Mouse (Mus musculus) CD8-positive naive resting alpha-beta T cell, adult 2 months (primary cell): Measurements from ENCODE around the gene Cdkal1.

Source experiments
- DNase-seq, 2 experiments: peaks; one replicate each; pipeline ENCODE4 v3.0.0; 2022; ENCODE audit warnings: low read depth in 2 of 2, low spot score in 2 of 2

The Cdkal1 gene

DNA sequence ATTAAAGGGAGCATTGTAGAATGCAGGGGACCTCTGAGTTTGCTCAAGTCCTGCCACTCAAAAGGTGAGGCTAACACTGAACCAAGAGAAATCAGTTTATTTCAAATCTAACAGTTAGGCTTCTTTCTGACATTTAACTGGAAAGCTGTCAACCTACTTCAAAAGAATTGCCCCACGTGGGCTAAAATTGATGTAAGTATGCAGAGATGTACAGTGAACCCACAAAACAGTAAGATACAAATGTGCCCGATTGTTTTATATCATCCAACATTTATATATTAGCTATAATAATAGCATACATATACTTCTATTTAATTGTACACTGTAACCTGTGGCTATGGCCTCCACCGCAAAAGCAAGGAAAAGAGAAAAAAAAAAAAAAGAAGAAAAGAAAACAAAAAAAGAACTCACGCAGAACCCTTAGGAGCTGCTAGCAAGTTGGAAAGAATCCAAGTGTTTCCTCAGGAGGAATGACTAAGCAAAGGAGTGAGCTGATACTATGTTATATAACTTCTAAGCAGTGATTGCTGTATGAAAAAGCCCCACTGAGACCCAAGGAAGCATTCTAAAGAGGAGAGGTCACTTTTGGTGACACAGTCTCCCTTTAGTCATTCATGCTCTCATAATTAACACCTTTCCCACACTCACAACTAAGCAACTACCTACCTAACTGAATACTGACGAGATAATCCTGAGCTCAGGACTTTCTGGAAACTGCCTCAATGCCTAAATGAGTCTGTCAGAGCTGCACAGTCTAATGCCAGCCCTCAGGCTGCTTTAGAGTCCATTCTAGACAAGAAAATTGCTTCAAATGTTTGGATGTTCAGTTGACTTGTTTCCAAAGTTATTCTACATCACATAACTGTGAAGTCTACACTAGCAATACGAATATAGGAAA lies 352.1 kb downstream of the Cdkal1 start:
- no peak for DNase-seq

DNA sequence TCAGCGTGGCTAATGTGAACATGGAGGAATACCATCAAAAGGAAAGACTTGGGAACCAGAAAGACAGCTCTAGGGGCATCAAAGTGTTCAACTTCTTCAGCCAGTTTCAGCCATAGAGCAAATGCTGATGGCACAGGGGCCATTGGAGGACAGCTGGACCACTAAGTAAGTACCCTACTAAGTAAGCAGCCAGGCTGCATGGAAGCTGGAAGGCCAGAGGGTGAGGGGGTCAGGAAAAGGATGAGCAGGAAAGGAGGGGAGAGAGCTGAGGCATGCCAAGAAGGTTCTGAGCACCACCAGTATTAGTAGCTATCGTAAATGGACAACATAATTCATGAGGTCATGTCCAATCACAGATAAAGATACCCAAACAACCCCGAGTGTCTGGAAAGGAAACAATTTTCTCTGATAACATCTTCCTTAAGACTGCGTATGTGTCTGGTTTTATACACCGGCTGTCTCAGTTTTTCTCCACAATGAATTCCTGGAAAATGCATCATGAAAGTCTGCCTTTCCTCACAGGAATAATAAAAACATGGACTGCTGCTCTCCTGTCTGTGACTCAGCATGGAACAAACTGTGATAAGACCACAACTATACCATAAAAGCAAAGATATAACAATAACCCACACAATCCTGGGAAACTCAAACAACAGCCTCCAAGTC lies 352.9 kb downstream of the Cdkal1 start:
- no peak for DNase-seq

DNA sequence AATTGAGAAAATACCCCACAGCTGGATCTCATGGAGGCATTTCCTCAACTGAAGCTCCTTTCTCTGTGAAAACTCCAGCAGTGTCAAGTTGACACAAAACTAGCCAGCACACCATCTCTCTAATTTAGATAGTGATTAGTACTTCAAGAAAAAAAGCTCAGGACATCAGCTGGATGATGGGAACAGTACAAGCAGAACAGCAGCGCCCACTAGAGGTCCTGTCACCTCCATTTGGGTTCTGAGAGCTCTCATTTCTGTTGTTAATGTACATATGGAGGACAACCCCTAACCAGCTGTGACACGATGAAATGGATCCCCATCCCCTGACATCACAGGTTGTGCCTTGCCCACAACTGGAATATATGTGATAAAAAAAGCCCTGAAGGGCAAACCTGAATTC lies 354.3 kb downstream of the Cdkal1 start:
- DNase-seq = no peak

- DNase-seq = no peak
Measured at GRCm38 (mm10) chr13:29499750-29500149, 355.7 kb downstream of the Cdkal1 start.

GRCm38 (mm10) chr13:29497286-29497685 lies 358.2 kb downstream of the Cdkal1 start:
- no peak for DNase-seq

- DNase-seq = no peak
Measured at GRCm38 (mm10) chr13:29490341-29490740, 365.1 kb downstream of the Cdkal1 start.

DNA sequence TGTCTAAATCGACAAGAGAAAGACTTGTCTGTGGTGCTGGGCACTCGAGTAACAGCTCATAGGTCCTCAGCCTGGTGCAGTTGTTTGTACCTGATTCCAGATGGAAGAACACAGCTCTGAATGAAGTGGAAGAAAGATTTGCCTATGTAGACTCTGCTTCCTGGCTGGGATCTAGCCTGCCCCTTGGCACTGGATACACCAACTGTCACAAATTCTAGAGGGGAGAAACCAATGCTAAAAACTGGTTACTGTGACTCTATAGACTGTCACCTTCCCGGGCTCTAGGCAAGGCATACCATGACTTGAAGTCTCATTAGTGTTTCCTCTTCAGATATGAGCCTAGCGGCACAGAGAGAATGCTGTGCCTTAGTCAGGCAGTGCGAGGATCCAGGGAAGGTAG lies 366.0 kb downstream of the Cdkal1 start:
- DNase-seq = no peak

GRCm38 (mm10) chr13:29486709-29487108 lies 368.8 kb downstream of the Cdkal1 start:
- no peak for DNase-seq

- DNase-seq = no peak
Measured at GRCm38 (mm10) chr13:29483950-29484349, 371.5 kb downstream of the Cdkal1 start.

DNA sequence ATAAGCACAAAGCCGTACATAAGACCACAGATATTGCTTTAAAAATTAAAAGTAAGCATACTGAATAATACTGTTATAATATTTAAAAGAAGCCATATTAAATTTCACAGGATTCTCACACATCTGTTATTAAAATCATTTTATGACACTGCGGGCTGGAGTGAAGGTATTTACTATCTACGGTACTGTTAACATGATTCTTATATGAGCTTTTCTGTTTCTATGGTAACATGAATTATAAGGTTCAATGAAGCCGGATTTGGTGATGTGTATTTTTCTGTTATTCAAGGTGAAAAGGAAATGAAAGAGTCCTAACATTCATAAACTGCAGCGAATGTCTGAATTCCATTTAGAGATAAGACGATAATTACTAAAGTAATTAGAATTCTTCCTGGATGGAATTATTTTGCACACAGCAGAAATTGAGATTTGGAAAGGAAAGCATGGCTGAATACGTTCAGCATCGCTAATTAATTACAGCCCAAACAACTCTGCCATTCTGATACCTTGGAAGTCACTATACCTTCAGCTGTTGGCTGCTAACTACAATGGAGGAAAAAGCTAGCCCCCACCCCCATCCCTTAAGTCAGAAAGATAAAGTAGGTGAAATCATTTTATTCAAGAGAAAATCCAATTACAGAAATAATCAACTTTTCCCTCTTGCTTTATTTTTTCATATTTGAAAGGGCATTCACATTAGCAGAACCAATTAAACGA lies 373.2 kb downstream of the Cdkal1 start:
- DNase-seq = no peak

- no peak for DNase-seq
Measured at GRCm38 (mm10) chr13:29476421-29476820, 379.1 kb downstream of the Cdkal1 start.

GRCm38 (mm10) chr13:29474301-29474700 lies 381.2 kb downstream of the Cdkal1 start:
- DNase-seq = no peak

DNA sequence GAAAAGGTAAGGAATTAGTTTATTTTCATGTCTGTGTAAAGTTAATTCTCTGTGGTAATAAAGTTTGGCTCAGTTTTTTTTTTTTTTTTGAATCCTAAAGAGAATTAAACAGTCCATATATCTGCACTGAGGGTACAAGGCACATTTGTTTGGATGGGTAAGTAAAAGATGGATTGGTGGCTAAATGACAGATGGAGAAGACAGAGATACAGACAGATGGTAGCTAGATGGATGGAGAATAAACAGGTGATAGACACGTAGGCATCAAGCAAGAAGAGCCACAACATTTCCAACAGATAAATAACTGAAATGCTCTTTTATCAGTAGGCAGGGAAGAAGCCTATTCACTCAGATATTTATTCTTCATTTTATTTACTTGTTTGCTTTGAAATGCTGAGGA lies 381.7 kb downstream of the Cdkal1 start:
- DNase-seq = no peak

- DNase-seq = no peak
Measured at GRCm38 (mm10) chr13:29462271-29462670, 393.2 kb downstream of the Cdkal1 start.

DNA sequence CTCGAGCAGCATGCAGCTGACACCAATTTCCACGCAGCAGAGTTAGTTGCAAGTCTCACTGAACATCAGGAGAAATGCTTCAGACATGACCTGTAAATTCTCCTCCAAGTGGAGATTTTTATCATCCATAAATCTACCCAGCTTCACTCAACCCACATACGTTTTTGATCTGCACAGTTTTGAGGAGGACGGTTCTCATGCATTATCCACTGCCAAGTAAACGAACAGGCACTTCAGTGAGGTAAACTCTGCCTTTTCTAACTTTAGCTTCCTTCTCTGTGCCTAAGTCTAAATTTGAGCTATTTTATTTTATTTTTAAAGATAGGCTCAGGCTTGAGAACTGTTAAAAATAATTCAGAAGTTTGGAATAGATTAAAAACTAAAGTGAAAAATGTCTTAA lies 394.7 kb downstream of the Cdkal1 start:
- no peak for DNase-seq

DNA sequence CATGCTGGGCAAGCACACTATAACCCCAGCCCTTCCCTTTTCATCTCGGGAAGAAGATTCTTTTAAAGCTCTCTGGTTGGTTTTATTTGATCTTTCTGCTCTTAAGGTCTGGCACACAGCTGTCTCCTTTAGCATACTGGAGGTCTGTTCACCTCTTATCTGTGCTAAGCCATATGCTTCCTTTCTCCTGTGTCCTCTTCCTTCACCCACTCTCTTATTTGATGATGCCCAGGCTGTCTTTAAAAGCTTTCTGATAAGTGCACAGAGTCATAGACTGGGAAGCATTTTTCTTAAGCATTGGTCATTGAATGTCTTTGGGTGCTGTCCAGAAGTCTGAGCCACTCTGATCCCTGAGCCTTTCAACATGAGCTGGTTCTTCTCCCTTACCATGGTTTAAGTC lies 397.1 kb downstream of the Cdkal1 start:
- no peak for DNase-seq

DNA sequence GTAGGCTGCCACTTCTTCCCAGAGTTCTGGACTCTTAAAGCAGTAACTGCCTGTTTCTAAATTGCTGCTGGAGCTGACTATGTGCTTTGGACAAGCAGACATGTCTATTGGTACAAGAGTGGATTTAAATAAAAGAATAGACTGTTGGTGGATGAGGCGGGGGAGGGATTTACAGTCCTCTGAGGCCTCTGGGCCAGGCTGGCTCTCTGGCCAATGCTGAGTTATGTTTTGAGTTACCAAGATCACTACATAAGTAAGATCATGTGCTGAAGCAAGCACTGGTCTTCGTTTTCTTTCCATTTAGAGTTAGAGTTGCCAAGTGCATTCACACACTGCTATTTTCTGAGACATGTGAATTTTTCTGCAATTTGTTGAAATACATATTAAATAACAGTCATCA lies 418.4 kb downstream of the Cdkal1 start:
- no peak for DNase-seq

- no peak for DNase-seq
Measured at GRCm38 (mm10) chr13:29434726-29435125, 420.7 kb downstream of the Cdkal1 start.

DNA sequence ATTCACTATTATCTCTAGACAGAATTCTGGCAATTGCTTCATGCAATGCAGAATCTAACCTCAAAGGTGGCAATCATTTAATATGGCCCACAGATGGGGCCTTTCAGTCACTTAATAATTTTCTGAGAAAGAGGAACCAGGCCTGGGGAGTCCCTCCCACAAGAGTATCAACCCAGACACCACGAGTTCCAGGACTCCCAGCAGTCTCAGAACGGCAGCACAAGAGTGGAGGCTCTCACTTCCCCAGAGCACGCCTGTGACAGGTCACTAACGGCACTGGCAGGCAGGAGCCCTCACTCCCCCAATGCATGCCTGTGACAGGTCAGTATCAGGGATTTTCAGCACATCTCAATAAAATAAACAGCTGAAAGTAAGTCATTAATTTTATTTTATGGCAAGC lies 424.6 kb downstream of the Cdkal1 start:
- DNase-seq = no peak

- no peak for DNase-seq
Measured at GRCm38 (mm10) chr13:29429877-29430276, 425.6 kb downstream of the Cdkal1 start.

- DNase-seq = no peak
Measured at GRCm38 (mm10) chr13:29429196-29429595, 426.3 kb downstream of the Cdkal1 start.
